Mouse (Mus musculus) lung, adult 10 weeks (tissue): Measurements from ENCODE around the gene Gnb3. TPM values are rescaled to one million over a fixed set of nuclear protein-coding genes. Genes with fewer than 3 reads are reported as not detected.

ENCODE experiments used
- polyA plus RNA-seq: library from polyadenylated mRNA; stranded (reverse); fragments of 350-450 nt; fragmentation: Illumina TruSeq; extraction: RNeasy Lipid Tissue Mini Kit (QIAGEN cat#74804); gene quantifications from one replicate; pipeline ENCODE4 v1.2.3, GENCODE M21; 2014; ENCODE audit warnings: low read depth, low replicate concordance; ENCODE audit not compliant: insufficient read depth

Gene Gnb3
- not detected for polyA plus RNA-seq

GRCm38 (mm10) chr6:124840241-124841167 lies at the start of gene Gnb3:
Gnb3 (minus strand) TSS chr6:124840275.

GRCm38 (mm10) chr6:124887986-124888385 lies 47.9 kb upstream of the Gnb3 start, which contains the start of gene Cd4:
Cd4 (minus strand) TSS chr6:124888221.

GRCm38 (mm10) chr6:124863658-124864298 lies 23.7 kb upstream of the Gnb3 start, which contains the start of gene Gpr162:
Gpr162 (minus strand) TSS chr6:124863983.

GRCm38 (mm10) chr6:124856916-124857839 lies 17.1 kb upstream of the Gnb3 start, which contains the start of gene P3h3:
P3h3 (minus strand) TSS chr6:124857752.

GRCm38 (mm10) chr6:124828868-124829798 lies 10.9 kb downstream of the Gnb3 start, which contains the start of the genes Usp5 and Cdca3:
Usp5 (minus strand) TSS chr6:124829484.
Cdca3 (plus strand) TSS chr6:124829547.

GRCm38 (mm10) chr6:124813933-124814332 lies 26.1 kb downstream of the Gnb3 start, which contains the start of gene Tpi1:
Tpi1 (minus strand) TSS chr6:124814296.

GRCm38 (mm10) chr6:124808358-124809012 lies 31.6 kb downstream of the Gnb3 start, which contains the start of gene Spsb2:
Spsb2 (plus strand) TSS chr6:124808661.

Other genes with a start within 250 kb of the Gnb3 start
- not detected for gene C1s2, start 204.2 kb downstream of the Gnb3 start, polyA plus RNA-seq
- gene Lpcat3, start 177.2 kb downstream of the Gnb3 start, polyA plus RNA-seq = 29.1 TPM
- gene Emg1, start 128.1 kb downstream of the Gnb3 start, polyA plus RNA-seq = 102 TPM
- 92.0 TPM for gene Phb2, start 127.9 kb downstream of the Gnb3 start, polyA plus RNA-seq
- 42.2 TPM for gene Ptpn6, start 101.6 kb downstream of the Gnb3 start, polyA plus RNA-seq
- gene Grcc10, start 98.9 kb downstream of the Gnb3 start, polyA plus RNA-seq = 242 TPM
- not detected for gene Gm45234, start 84.3 kb downstream of the Gnb3 start, polyA plus RNA-seq
- 13.2 TPM for gene Atn1, start 83.8 kb downstream of the Gnb3 start, polyA plus RNA-seq
- gene Eno2, start 70.6 kb downstream of the Gnb3 start, polyA plus RNA-seq = 1.5 TPM
- 33.3 TPM for gene Lrrc23, start 60.5 kb downstream of the Gnb3 start, polyA plus RNA-seq
- gene Spsb2, start 31.6 kb downstream of the Gnb3 start, polyA plus RNA-seq = 15.0 TPM
- 125 TPM for gene Tpi1, start 26.0 kb downstream of the Gnb3 start, polyA plus RNA-seq
- 35.8 TPM for gene Usp5, start 10.8 kb downstream of the Gnb3 start, polyA plus RNA-seq
- 2.7 TPM for gene Cdca3, start 10.7 kb downstream of the Gnb3 start, polyA plus RNA-seq
- gene P3h3, start 17.5 kb upstream of the Gnb3 start, polyA plus RNA-seq = 16.9 TPM
- gene Gpr162, start 23.7 kb upstream of the Gnb3 start, polyA plus RNA-seq = 0.08 TPM
- gene Cd4, start 47.9 kb upstream of the Gnb3 start, polyA plus RNA-seq = 2.3 TPM
- gene Lag3, start 71.4 kb upstream of the Gnb3 start, polyA plus RNA-seq = 1.4 TPM
- 863 TPM for gene Ptms, start 79.8 kb upstream of the Gnb3 start, polyA plus RNA-seq
- 166 TPM for gene Mlf2, start 91.1 kb upstream of the Gnb3 start, polyA plus RNA-seq
- 66.9 TPM for gene Cops7a, start 125.3 kb upstream of the Gnb3 start, polyA plus RNA-seq
- gene Pianp, start 156.4 kb upstream of the Gnb3 start, polyA plus RNA-seq = 0.85 TPM
- gene Zfp384, start 168.9 kb upstream of the Gnb3 start, polyA plus RNA-seq = 14.9 TPM
- gene Ing4, start 199.5 kb upstream of the Gnb3 start, polyA plus RNA-seq = 48.9 TPM
- gene Acrbp, start 209.4 kb upstream of the Gnb3 start, polyA plus RNA-seq = 5.7 TPM
- 0.61 TPM for gene Lpar5, start 227.6 kb upstream of the Gnb3 start, polyA plus RNA-seq